Mouse (Mus musculus) retina, postnatal 1 day (tissue): ENCODE measurements around the gene Atp4a.

Experiments
- DNase-seq: peaks from one replicate; pipeline ENCODE4 v3.0.0-alpha.2; 2012

The Atp4a gene

GRCm38 (mm10) chr7:30711942-30712341 lies at the start of gene Atp4a:
TSS of gene Atp4a (plus strand) at chr7:30712209.
- no peak for DNase-seq

- peak; percentile 96 for DNase-seq
Measured at GRCm38 (mm10) chr7:30664529-30665200, 47.3 kb upstream of the Atp4a start, which contains the start of gene Haus5. TSS of gene Haus5 (minus strand) at chr7:30664994.

- peak; percentile 55 for DNase-seq
Measured at GRCm38 (mm10) chr7:30665321-30665720, 46.7 kb upstream of the Atp4a start.

GRCm38 (mm10) chr7:30669229-30669628 lies 42.8 kb upstream of the Atp4a start:
- peak; percentile 68 for DNase-seq

- DNase-seq, result no peak
Measured at GRCm38 (mm10) chr7:30671480-30671879, 40.5 kb upstream of the Atp4a start, which contains the start of gene Pmis2. TSS of gene Pmis2 (minus strand) at chr7:30671605.

GRCm38 (mm10) chr7:30678263-30678975 lies 33.6 kb upstream of the Atp4a start:
- no peak for DNase-seq

- no peak for DNase-seq
Measured at GRCm38 (mm10) chr7:30681897-30682296, 30.1 kb upstream of the Atp4a start.

- DNase-seq, result no peak
Measured at GRCm38 (mm10) chr7:30683425-30683824, 28.6 kb upstream of the Atp4a start.

- DNase-seq, result no peak
Measured at GRCm38 (mm10) chr7:30688325-30688724, 23.7 kb upstream of the Atp4a start.

GRCm38 (mm10) chr7:30698101-30698500 lies 13.9 kb upstream of the Atp4a start:
- no peak for DNase-seq

GRCm38 (mm10) chr7:30698589-30698988 lies 13.4 kb upstream of the Atp4a start, which contains the start of gene 2200002J24Rik:
TSS of gene 2200002J24Rik (plus strand) at chr7:30698926.
- peak; percentile 63 for DNase-seq

- DNase-seq, result no peak
Measured at GRCm38 (mm10) chr7:30706214-30706882, 5.7 kb upstream of the Atp4a start.

GRCm38 (mm10) chr7:30707441-30707840 lies 4.6 kb upstream of the Atp4a start:
- DNase-seq, result no peak

GRCm38 (mm10) chr7:30717006-30717715 lies 5.2 kb downstream of the Atp4a start:
- peak; percentile 94 for DNase-seq

- no peak for DNase-seq
Measured at GRCm38 (mm10) chr7:30717716-30718046, 5.7 kb downstream of the Atp4a start.

- no peak for DNase-seq
Measured at GRCm38 (mm10) chr7:30719669-30720068, 7.7 kb downstream of the Atp4a start.

- DNase-seq, result peak; percentile 31
Measured at GRCm38 (mm10) chr7:30721286-30721685, 9.3 kb downstream of the Atp4a start.

- DNase-seq, result no peak
Measured at GRCm38 (mm10) chr7:30723274-30723953, 11.4 kb downstream of the Atp4a start.

- no peak for DNase-seq
Measured at GRCm38 (mm10) chr7:30728214-30728613, 16.2 kb downstream of the Atp4a start.

GRCm38 (mm10) chr7:30728739-30729395 lies 16.9 kb downstream of the Atp4a start:
- DNase-seq, result no peak

GRCm38 (mm10) chr7:30729396-30730063 lies 17.5 kb downstream of the Atp4a start, which contains the start of gene Tmem147:
TSS of gene Tmem147 (minus strand) at chr7:30729540.
- peak; percentile 96 for DNase-seq
